Mouse (Mus musculus) liver, adult 2 months (tissue): ENCODE results near the gene Pan3.

Experiments used
- CTCF ChIP-seq: fragments of 200-500 bp; IDR thresholded peaks from 2 replicates; pipeline ENCODE4 v1.5.1; 2011; ENCODE audit warnings: low read depth, low read length, control low read depth
- POLR2A ChIP-seq: fragments of 200-500 bp; IDR thresholded peaks from 2 replicates; pipeline ENCODE4 v1.6.1; 2011; ENCODE audit warnings: low read length, control low read depth; ENCODE audit not compliant: insufficient read depth; ENCODE audit errors: extremely low read depth

- TF ChIP-seq POLR2A (no peak), CTCF (no peak)
Observed at GRCm38 (mm10) chr5:147589814-147590213, 159.9 kb downstream of the Pan3 start.
